Mouse (Mus musculus) cerebellum, postnatal 4 days (tissue): ENCODE measurements around the gene Atp1b2.

Experiments used
- DNase-seq, 2 experiments: peaks; one replicate each; pipeline ENCODE4 v3.0.0; 2022; ENCODE audit warnings: low spot score in 2 of 2, mixed read lengths in 1 of 2

Gene Atp1b2

GRCm38 (mm10) chr11:69580572-69581146, 25.1 kb downstream of the Atp1b2 start:
- no peak for DNase-seq

GRCm38 (mm10) chr11:69580091-69580514, 25.6 kb downstream of the Atp1b2 start, which contains the start of the genes Wrap53 and Trp53:
Gene Wrap53, minus strand, starts transcription at chr11:69580255.
Gene Trp53, plus strand, starts transcription at chr11:69580359.
- peak; percentile 49 to 84 for DNase-seq

GRCm38 (mm10) chr11:69579128-69580017, 26.4 kb downstream of the Atp1b2 start:
- DNase-seq: peak; percentile 94 to 97

- no peak for DNase-seq
Measured at GRCm38 (mm10) chr11:69578301-69578700, 27.4 kb downstream of the Atp1b2 start.

GRCm38 (mm10) chr11:69576307-69576706, 29.4 kb downstream of the Atp1b2 start:
- DNase-seq: no peak

- no peak for DNase-seq
Measured at GRCm38 (mm10) chr11:69575220-69575619, 30.5 kb downstream of the Atp1b2 start.

GRCm38 (mm10) chr11:69565131-69565530, 40.6 kb downstream of the Atp1b2 start:
- DNase-seq: no peak

- DNase-seq: no peak
Measured at GRCm38 (mm10) chr11:69564391-69564790, 41.4 kb downstream of the Atp1b2 start.

GRCm38 (mm10) chr11:69563373-69563772, 42.4 kb downstream of the Atp1b2 start:
- no peak for DNase-seq

- no peak for DNase-seq
Measured at GRCm38 (mm10) chr11:69560896-69561854, 44.6 kb downstream of the Atp1b2 start.

- DNase-seq: peak in 1 of 2 experiments; percentile 62
Measured at GRCm38 (mm10) chr11:69559851-69560765, 45.6 kb downstream of the Atp1b2 start, which contains the start of gene Efnb3. Gene Efnb3, minus strand, starts transcription at chr11:69560205.

GRCm38 (mm10) chr11:69559183-69559582, 46.6 kb downstream of the Atp1b2 start:
- no peak for DNase-seq

- DNase-seq: no peak
Measured at GRCm38 (mm10) chr11:69558756-69559155, 47.0 kb downstream of the Atp1b2 start.

GRCm38 (mm10) chr11:69557381-69557958, 48.3 kb downstream of the Atp1b2 start:
- DNase-seq: peak in 1 of 2 experiments; percentile 67

- DNase-seq: no peak
Measured at GRCm38 (mm10) chr11:69554539-69555140, 51.1 kb downstream of the Atp1b2 start.

- no peak for DNase-seq
Measured at GRCm38 (mm10) chr11:69553341-69553721, 52.4 kb downstream of the Atp1b2 start.

GRCm38 (mm10) chr11:69552622-69553340, 53.0 kb downstream of the Atp1b2 start:
- DNase-seq: peak in 1 of 2 experiments; percentile 73

GRCm38 (mm10) chr11:69551310-69551709, 54.4 kb downstream of the Atp1b2 start:
- no peak for DNase-seq
